Mouse (Mus musculus) heart, embryonic 11.5 days (tissue): ENCODE measurements around the gene Tpgs1. TPM values are rescaled to one million over a fixed set of nuclear protein-coding genes. Genes with fewer than 3 reads are reported as not detected.
A peak's percentile ranks its signal among the peaks of the same experiment; 100 is the strongest.

ENCODE experiments used
- ATAC-seq: fragments of 200-750 bp; cut with Nextera tagmentation; replicated peaks from 2 replicates; pipeline ENCODE4 v1.8.0; 2017; ENCODE audit warnings: moderate library complexity; ENCODE audit not compliant: insufficient number of reproducible peaks, low FRiP score, low TSS enrichment
- H3K27ac ChIP-seq: fragments of 300-500 bp; sonication (generic); 2 replicates; pipeline ENCODE4 v1.5.1; 2014; ENCODE audit warnings: mild to moderate bottlenecking, low read depth, low read length
- H3K27me3 ChIP-seq: fragments of 300-500 bp; sonication (generic); 2 replicates; pipeline ENCODE4 v1.6.1; 2014; ENCODE audit warnings: mild to moderate bottlenecking, low read length, mixed read lengths; ENCODE audit not compliant: control insufficient read depth, insufficient read depth
- H3K36me3 ChIP-seq: fragments of 300-500 bp; sonication (generic); 2 replicates; pipeline ENCODE4 v1.6.1; 2014; ENCODE audit warnings: mild to moderate bottlenecking, low read length, moderate library complexity, mixed read lengths; ENCODE audit not compliant: control insufficient read depth, insufficient read depth
- H3K4me1 ChIP-seq: fragments of 300-500 bp; sonication (generic); 2 replicates; pipeline ENCODE4 v1.6.1; 2014; ENCODE audit warnings: low read length; ENCODE audit not compliant: control insufficient read depth, insufficient read depth
- H3K4me2 ChIP-seq: fragments of 300-500 bp; sonication (generic); 2 replicates; pipeline ENCODE4 v1.6.1; 2014; ENCODE audit warnings: mild to moderate bottlenecking, moderate library complexity
- H3K4me3 ChIP-seq: fragments of 300-500 bp; sonication (generic); 2 replicates; pipeline ENCODE4 v1.5.1; 2014; ENCODE audit warnings: low read depth, low read length
- H3K9ac ChIP-seq: fragments of 300-500 bp; sonication (generic); 2 replicates; pipeline ENCODE4 v1.6.1; 2014; ENCODE audit warnings: mild to moderate bottlenecking, low read depth, low read length, moderate library complexity
- H3K9me3 ChIP-seq: fragments of 300-500 bp; sonication (generic); replicated peaks from 2 replicates; pipeline ENCODE4 v1.6.1; 2016; ENCODE audit warnings: low read length; ENCODE audit not compliant: control insufficient read depth
- WGBS: fragments of 180-500 bp; shearing (Covaris S2); extraction: QIAGEN DNeasy Blood & Tissue Kit; methylation state at CpG from one replicate; pipeline ENCODE4 v1.1.7; 2014; ENCODE audit not compliant: insufficient replicate concordance; 5-methylcytosine and 5-hydroxymethylcytosine counted together
- polyA plus RNA-seq: library from polyadenylated mRNA; unstranded; fragments of >200 nt; fragmentation: Nextera tagmentation; extraction: Ambion mirVana; gene quantifications from 2 replicates; pipeline ENCODE4 v1.2.1, GENCODE M21; 2014

Gene Tpgs1
- polyA plus RNA-seq, 1 experiment from 2014 or later: 48.6 TPM

DNA sequence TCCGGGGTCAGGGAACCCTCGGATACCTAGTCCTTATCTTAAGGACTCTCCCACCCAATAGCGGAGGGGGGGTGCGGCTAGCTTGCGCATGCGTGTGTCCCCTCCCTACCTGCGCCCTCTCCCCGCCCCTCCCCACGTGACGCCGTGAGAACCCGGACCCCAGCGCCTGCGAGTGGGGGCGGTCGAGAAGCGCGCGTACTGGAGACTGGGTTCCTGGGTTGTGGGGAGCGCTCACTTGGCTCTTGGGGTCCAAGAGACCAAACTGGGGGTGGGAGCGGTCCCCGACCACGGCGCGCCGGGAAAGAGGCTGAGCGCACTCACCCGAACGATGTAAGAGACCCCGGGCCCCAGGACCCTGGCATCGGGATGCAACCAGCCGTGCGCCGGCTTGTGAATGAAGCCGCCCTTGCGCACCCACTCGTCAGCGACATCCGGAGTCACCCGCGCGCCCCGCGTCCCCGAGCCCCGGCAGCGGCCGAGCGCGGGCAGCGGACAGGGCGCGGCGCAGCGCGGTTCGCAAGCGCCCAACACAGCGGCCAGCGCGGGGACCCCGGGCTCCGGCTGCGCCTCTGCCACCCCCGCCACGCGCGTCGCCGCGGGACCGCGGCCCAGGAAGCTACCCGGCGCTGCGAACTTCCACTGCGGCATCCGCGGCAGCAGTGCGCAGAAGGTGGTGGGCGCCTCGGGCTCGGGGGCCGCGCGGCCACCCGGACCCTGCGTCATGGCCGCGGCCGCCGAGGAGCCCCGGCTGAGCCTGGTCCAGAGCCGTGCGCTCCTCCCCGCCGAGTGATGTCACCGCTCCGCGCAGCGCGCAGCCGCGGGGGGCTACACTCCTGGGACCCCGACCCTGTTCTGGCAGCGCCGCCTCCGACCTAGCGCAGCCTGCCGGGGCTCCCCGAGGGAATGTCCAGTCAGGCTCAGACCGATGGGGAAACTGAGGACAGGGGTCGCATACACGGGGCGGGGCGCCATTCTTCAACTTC lies 31.8 kb upstream of the Tpgs1 start, which contains the start of gene Shc2:
TSS of gene Shc2 (minus strand) at position 791 of the 983 bp plus-strand sequence.
- Histone ChIP-seq H3K27ac (no peak within 1 kb of the TSS), H3K9ac (peak within 1 kb of the TSS; percentile 7), H3K27me3 (peaks cover 41% of the 10 kb centered on the region), H3K4me3 (peak within 1 kb of the TSS; percentile 64), H3K4me2 (peak within 1 kb of the TSS; percentile 85), H3K36me3 (no peaks in the 10 kb centered on the region), H3K4me1 (no peaks in the 10 kb centered on the region; the same call in 1 of the 2 replicates), H3K9me3 (no peaks in the 10 kb centered on the region)
- ATAC-seq: peak; percentile 51; the same call in 1 of the 2 replicates
- under 1% methylated on average over 112 of the region's 116 CpGs for WGBS

GRCm38 (mm10) chr10:79638486-79639204 lies 30.5 kb upstream of the Tpgs1 start:
- H3K27me3 ChIP-seq: peaks cover 41% of the 10 kb centered on the region

DNA sequence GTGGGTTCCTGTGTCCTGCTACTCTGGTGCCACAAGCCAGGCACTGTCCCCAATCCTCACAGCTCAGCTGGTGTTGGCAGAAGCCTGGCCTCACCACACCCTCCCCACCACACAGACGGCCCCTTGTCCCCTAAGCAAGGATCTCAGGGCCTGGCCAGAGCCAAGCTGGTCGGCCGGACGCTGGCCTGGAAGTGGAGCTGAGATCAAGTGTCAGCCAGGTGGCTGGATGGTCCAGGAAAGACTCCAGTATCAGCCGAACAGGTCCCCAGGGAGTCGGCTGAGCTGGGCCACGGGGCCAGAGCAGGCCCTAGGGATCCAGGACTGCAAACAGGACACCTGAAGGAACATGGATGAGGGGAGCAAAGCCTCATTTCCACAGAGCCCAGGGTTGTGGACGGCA lies 23.5 kb upstream of the Tpgs1 start, which contains the start of gene Odf3l2:
TSS of gene Odf3l2 (minus strand) at position 28 of the 400 bp plus-strand sequence.
- 60% methylated on average over 8 of the region's 8 CpGs for WGBS
- H3K36me3 ChIP-seq: no peaks in the 10 kb centered on the region
- H3K4me1 ChIP-seq: no peaks in the 10 kb centered on the region
- no peak within 1 kb of the TSS for H3K4me3 ChIP-seq
- H3K9me3 ChIP-seq: no peaks in the 10 kb centered on the region
- ATAC-seq: no peak
- H3K27me3 ChIP-seq: no peaks in the 10 kb centered on the region
- H3K4me2 ChIP-seq: no peak within 1 kb of the TSS
- no peak within 1 kb of the TSS for H3K9ac ChIP-seq
- no peak within 1 kb of the TSS for H3K27ac ChIP-seq

More at GRCm38 (mm10) chr10:79638486-79639204, 30.5 kb upstream of the Tpgs1 start:
- Histone ChIP-seq H3K9me3 (no peaks in the 10 kb centered on the region), H3K36me3 (no peaks in the 10 kb centered on the region), H3K27ac (no peak overlapping the region), H3K9ac (no peak overlapping the region), H3K4me2 (peak overlapping the region; percentile 33; the same call in 1 of the 2 replicates), H3K4me3 (no peak overlapping the region), H3K4me1 (no peaks in the 10 kb centered on the region; the same call in 1 of the 2 replicates)
- no peak; the same call in 1 of the 2 replicates for ATAC-seq
- WGBS: 6% methylated on average over 22 of the region's 23 CpGs

DNA sequence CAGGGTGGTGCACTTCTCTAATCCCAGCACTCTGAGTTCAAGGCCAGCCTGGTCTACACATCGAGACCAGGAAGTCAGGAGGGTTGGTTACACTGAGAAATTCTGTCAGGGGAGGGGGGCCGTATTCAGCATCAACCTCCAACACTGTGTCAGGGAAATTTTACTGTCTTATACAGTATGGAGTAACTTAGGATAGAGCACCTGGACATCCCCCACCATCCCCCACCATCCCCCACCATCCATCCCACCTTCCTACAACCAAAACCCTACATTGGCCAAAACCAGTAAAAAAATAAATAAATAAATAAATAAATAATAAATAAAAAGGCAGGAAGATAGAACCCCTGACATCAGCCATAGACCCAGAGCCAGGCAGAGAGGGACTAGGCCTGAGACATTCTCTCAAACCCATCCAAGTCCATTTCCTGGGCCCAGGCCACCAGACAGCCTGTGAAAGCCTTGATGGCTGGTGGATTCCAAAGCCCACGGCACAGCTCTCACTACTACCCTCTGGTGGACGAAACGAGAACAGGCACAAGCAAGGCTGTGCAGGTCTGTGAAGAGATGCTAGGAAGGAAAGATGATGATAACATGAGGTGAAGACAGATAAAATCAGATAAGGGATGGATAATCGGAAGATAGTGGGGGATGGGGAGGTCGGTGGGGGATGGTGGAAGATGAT lies 20.0 kb upstream of the Tpgs1 start:
- Histone ChIP-seq H3K9ac (no peak overlapping the region), H3K27ac (no peak overlapping the region), H3K36me3 (no peaks in the 10 kb centered on the region), H3K4me1 (no peaks in the 10 kb centered on the region), H3K4me2 (no peak overlapping the region), H3K4me3 (no peak overlapping the region), H3K9me3 (no peaks in the 10 kb centered on the region), H3K27me3 (peaks cover 5% of the 10 kb centered on the region)
- ATAC-seq: no peak
- WGBS: 25% methylated on average over 7 of the region's 7 CpGs

GRCm38 (mm10) chr10:79652789-79653188 lies 16.4 kb upstream of the Tpgs1 start:
- 80% methylated on average over 7 of the region's 7 CpGs for WGBS
- Histone ChIP-seq H3K36me3 (no peaks in the 10 kb centered on the region), H3K4me3 (no peak overlapping the region), H3K4me1 (no peaks in the 10 kb centered on the region), H3K9me3 (no peaks in the 10 kb centered on the region), H3K9ac (no peak overlapping the region), H3K4me2 (no peak overlapping the region), H3K27me3 (peaks cover 12% of the 10 kb centered on the region), H3K27ac (no peak overlapping the region)
- no peak for ATAC-seq

- H3K36me3 ChIP-seq: no peaks in the 10 kb centered on the region
- H3K27ac ChIP-seq: no peak overlapping the region
- H3K4me2 ChIP-seq: no peak overlapping the region
- WGBS: 27% methylated on average over 1 of the region's 1 CpGs
- no peak for ATAC-seq
- no peaks in the 10 kb centered on the region for H3K4me1 ChIP-seq
- H3K9me3 ChIP-seq: no peaks in the 10 kb centered on the region
- H3K27me3 ChIP-seq: peaks cover 12% of the 10 kb centered on the region
- no peak overlapping the region for H3K9ac ChIP-seq
- H3K4me3 ChIP-seq: no peak overlapping the region
Observed at GRCm38 (mm10) chr10:79654946-79655395, 14.2 kb upstream of the Tpgs1 start.

DNA sequence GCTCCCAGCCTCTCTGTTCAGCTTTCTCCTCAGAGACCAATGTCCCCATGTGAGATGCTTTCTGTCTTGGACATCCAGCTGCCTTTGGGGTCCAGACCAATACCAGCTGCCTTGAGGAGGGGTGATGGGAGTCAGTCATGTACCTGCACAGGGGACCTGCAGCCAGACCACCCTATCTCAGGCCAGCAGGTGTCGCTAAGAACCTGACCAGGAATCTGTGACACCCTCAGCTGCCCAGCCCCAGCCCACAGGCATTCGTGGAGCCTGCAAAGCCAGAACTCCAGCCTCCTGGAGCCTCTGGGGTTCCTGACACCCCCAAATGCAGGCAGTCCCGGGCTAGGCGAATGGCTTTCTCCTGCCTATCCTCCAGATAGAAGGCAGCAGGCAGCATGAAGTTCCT lies 10.3 kb upstream of the Tpgs1 start:
- H3K4me3 ChIP-seq: no peak overlapping the region
- no peak overlapping the region for H3K4me2 ChIP-seq
- ATAC-seq: no peak
- H3K27ac ChIP-seq: no peak overlapping the region
- no peaks in the 10 kb centered on the region for H3K36me3 ChIP-seq
- WGBS: 13% methylated on average over 4 of the region's 4 CpGs
- no peak overlapping the region for H3K9ac ChIP-seq
- no peaks in the 10 kb centered on the region for H3K4me1 ChIP-seq
- peaks cover 11% of the 10 kb centered on the region for H3K27me3 ChIP-seq
- no peaks in the 10 kb centered on the region for H3K9me3 ChIP-seq

DNA sequence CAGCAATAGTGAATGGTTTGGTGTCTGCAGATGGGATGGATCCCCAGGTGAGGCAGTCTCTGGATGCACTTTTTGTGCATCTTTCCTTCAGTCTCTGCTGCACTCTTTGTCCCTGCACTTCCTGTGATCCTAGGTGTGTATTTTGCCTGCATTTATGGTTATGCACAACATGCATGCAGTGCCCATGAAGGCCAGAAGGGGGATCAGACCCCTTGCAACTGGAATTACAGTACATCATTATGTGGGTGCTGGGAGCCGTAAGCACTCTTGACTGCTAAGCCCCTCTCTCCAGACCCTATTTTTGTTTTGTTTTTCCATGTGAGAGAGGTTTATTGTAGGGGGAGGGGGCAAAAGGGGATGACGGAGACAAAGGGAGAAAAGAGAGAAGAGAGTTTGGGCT lies 8.9 kb upstream of the Tpgs1 start:
- H3K27me3 ChIP-seq: peaks cover 9% of the 10 kb centered on the region; the same call in 1 of the 2 replicates
- H3K36me3 ChIP-seq: no peaks in the 10 kb centered on the region
- no peak overlapping the region for H3K27ac ChIP-seq
- no peak overlapping the region for H3K4me3 ChIP-seq
- H3K9me3 ChIP-seq: no peaks in the 10 kb centered on the region
- ATAC-seq: no peak
- WGBS: 75% methylated on average over 2 of the region's 2 CpGs
- no peak overlapping the region for H3K9ac ChIP-seq
- no peaks in the 10 kb centered on the region for H3K4me1 ChIP-seq
- H3K4me2 ChIP-seq: no peak overlapping the region
